7 mouse cellular contexts compared by ENCODE assay signal in the genomic region with DNA sequence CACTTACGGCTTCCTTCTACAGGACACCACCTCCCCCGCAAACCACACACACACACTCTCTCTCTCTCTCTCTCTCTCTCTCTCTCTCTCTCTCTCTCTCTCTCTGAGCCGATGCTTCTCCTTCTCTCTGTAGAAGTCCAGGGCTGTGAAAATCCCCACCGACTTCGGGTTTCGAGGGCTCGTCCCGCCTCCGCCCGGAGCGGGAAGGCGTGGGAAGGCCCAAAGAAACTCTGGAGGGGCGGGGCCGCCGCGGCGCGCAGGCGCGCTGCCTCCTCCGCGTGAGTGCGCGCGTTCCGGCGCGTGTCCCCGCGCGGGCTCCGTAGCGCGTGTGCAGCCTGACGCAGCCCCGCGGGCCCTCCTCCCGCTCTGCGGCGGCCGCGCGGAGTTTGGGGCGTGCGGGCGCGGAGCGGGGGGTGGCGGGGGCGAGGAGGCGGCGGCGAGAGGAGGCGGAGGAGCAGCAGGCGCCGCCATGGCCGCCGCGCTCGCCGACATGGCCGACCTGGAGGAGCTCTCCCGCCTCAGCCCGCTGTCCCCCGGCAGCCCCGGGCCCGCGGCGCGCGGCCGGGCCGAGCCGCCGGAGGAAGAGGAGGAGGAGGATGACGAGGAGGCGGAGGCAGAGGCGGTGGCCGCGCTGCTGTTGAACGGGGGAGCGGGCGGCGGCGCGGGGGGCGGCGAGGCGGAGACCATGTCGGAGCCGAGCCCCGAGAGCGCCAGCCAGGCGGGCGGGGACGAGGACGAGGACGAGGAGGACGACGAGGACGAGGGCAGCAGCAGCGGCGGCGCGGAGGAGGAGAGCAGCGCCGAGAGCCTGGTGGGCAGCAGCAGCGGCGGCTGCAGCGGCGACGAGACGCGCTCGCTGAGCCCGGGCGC. TPM values are rescaled to one million over a fixed set of nuclear protein-coding genes. Genes with fewer than 3 reads are reported as not detected.
DNase-seq lines count a peak whose midpoint lies in the region; ATAC-seq lines count a peak whose summit lies in the region.

No protein-coding gene starts in this region.

- intact Hi-C loops in left cerebral cortex, postnatal 25 days (cut with DNase I): no loop called here

- H3K27ac ChIP-seq in intestine, embryonic 15.5 days: peak overlapping the region; percentile 96
- peak overlapping the region; percentile 98 for H3K27ac ChIP-seq in midbrain, embryonic 10.5 days (replicated peaks)

- peaks cover 20% of the 10 kb centered on the region for H3K4me1 ChIP-seq in intestine, embryonic 15.5 days (replicated peaks)
- H3K4me1 ChIP-seq in midbrain, embryonic 10.5 days: peaks cover 49% of the 10 kb centered on the region

- H3K4me2 ChIP-seq in intestine, embryonic 15.5 days (replicated peaks): peak overlapping the region; percentile 67

- peak; percentile 96 to 98 for DNase-seq in adrenal gland, adult (ENCODE audit: inconsistent age in 2 of 2, low spot score in 1 of 2)
- peak; percentile 91 for DNase-seq in embryo, embryonic 10.5 days (ENCODE audit: low spot score)
- DNase-seq in gastrocnemius, postnatal 25 days: peak; percentile 94
- peak; percentile 94 for DNase-seq in left cerebral cortex, postnatal 25 days (ENCODE audit: low spot score in 2 of 2)
- peak; percentile 89 for DNase-seq in midbrain, embryonic 10.5 days (ENCODE audit: low spot score)
- DNase-seq in right cerebral cortex, postnatal 4 days: peak; percentile 90

- peak overlapping the region; percentile 100 for H3K4me3 ChIP-seq in intestine, embryonic 15.5 days (replicated peaks)
- peak overlapping the region; percentile 99 for H3K4me3 ChIP-seq in midbrain, embryonic 10.5 days

- peak; percentile 95 for ATAC-seq in intestine, embryonic 15.5 days

- WGBS in intestine, embryonic 15.5 days: under 1% methylated on average over 68 of the region's 117 CpGs
- under 1% methylated on average over 117 of the region's 117 CpGs for WGBS in midbrain, embryonic 10.5 days

- peak overlapping the region; percentile 100 for H3K9ac ChIP-seq in intestine, embryonic 15.5 days

- H3K9me3 ChIP-seq in intestine, embryonic 15.5 days: no peaks in the 10 kb centered on the region
- no peaks in the 10 kb centered on the region for H3K9me3 ChIP-seq in midbrain, embryonic 10.5 days (replicated peaks)

- H3K27me3 ChIP-seq in intestine, embryonic 15.5 days (replicated peaks): no peaks in the 10 kb centered on the region
- peaks cover 19% of the 10 kb centered on the region for H3K27me3 ChIP-seq in midbrain, embryonic 10.5 days (ENCODE audit: low read depth, poor library complexity, severe bottlenecking)

- no peaks in the 10 kb centered on the region for H3K36me3 ChIP-seq in intestine, embryonic 15.5 days
- no peaks in the 10 kb centered on the region for H3K36me3 ChIP-seq in midbrain, embryonic 10.5 days

RNA-seq across cellular contexts. Expression of a gene that starts 1.0 kb away (rescaled TPM):
- total RNA-seq in gastrocnemius, postnatal 25 days (2021): 10 to 100 TPM; 29.2 to 30.3 TPM
- polyA plus RNA-seq in intestine, embryonic 15.5 days (2015; fragmentation: Nextera tagmentation; extraction: Ambion mirVana): 9.5 and 9.7 TPM in 2 replicates
- total RNA-seq in left cerebral cortex, postnatal 25 days (2021): 10 to 100 TPM; 65.3 to 66.5 TPM
- polyA plus RNA-seq in midbrain, embryonic 10.5 days (2016; fragmentation: Nextera tagmentation; extraction: Ambion mirVana): 12.3 and 14.9 TPM in 2 replicates

Comparison
In these comparisons a context has a peak if more than half of its experiments do, and no peak if none do; other contexts are left out.
1. Peak in every context shown above with its lines: DNase-seq, ATAC-seq, H3K4me3 ChIP-seq and H3K27ac ChIP-seq.